Mouse (Mus musculus) megakaryocyte, embryonic 14.5 days (primary cell): ENCODE measurements around the gene Rbm11.

Experiments
- FLI1 ChIP-seq: IDR thresholded peaks from 2 replicates; pipeline ENCODE4 v1.6.1; 2012; ENCODE audit warnings: low read length, inconsistent platforms, mixed read lengths
- GATA1 ChIP-seq: IDR thresholded peaks from 3 replicates; pipeline ENCODE4 v1.6.1; 2012; ENCODE audit warnings: mixed read lengths, low read length, inconsistent platforms, borderline replicate concordance

- TF ChIP-seq FLI1 (no peak), GATA1 (no peak)
Measured at GRCm38 (mm10) chr16:75582279-75582678, 10.4 kb upstream of the Rbm11 start.
